Mouse (Mus musculus): Measurements from ENCODE around the gene Snrnp40. TPM values are rescaled to one million over a fixed set of nuclear protein-coding genes. Genes with fewer than 3 reads are reported as not detected.
A peak's percentile ranks its signal among the peaks of the same experiment; 100 is the strongest.

The Snrnp40 gene
- polyA plus RNA-seq, 1 experiment from 2014 or later = 94.6 TPM

DNA sequence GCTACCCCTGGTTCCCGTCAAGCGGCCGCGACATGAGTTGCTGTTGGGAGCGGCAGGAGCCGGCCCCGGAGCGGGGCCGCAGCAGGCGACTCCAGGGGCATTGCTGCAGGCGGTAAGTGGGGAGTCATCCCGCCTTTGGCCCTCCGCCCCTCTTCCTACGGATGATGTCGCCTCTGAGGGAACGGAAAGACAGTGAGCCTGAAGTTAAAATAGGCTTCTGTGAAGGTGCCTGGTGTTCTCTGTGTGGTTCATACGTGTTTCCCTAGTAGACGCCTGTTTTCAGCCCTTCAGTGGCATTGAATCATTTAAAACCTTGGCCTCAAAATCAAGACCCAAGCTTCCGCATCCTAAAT is 282 bp downstream of the Snrnp40 start:
- peak overlapping the region; percentile 92 for H3K9ac ChIP-seq
- peak overlapping the region; percentile 85 for H3K27ac ChIP-seq
- DNase-seq (ENCODE audit: low spot score) (peak; percentile 27), ATAC-seq (ENCODE audit: low FRiP score) (no peak)
- H3K27me3 ChIP-seq (ENCODE audit: control insufficient read depth, insufficient read depth, low read length) = no peaks in the 10 kb centered on the region
- no peaks in the 10 kb centered on the region for H3K9me3 ChIP-seq (ENCODE audit: control insufficient read depth, low read length)
- peaks cover 34% of the 10 kb centered on the region for H3K36me3 ChIP-seq (replicated peaks; ENCODE audit: control insufficient read depth, insufficient read depth)
- H3K4me2 ChIP-seq (replicated peaks) = peak overlapping the region; percentile 89
- H3K4me1 ChIP-seq (replicated peaks; ENCODE audit: control insufficient read depth, insufficient read depth, low read length) = peaks cover 16% of the 10 kb centered on the region
- under 1% methylated on average over 19 of the region's 19 CpGs for WGBS
- peak overlapping the region; percentile 93 for H3K4me3 ChIP-seq (replicated peaks; ENCODE audit: low read length)

DNA sequence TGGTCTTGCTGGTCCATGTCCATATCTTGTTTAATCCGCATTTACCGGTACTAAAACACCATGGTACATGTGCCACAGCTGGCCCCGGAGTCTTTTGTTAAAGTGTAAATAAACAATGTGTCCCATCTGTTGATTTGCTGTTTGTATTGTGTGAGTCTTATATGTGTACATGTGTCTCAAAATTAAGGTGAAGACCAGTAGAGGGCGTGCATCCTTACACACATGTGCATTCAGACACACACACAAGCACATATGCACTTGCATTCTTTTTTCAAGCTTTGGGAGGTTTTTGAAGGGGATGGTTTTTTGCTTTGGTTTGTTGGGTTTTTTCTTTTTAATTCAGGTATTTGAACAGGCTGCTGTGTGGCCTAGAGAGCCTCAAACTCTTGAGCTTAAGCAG is 16.7 kb downstream of the Snrnp40 start:
- H3K27me3 ChIP-seq (ENCODE audit: control insufficient read depth, insufficient read depth, low read length) = no peaks in the 10 kb centered on the region
- no peak overlapping the region for H3K9ac ChIP-seq
- peaks cover 86% of the 10 kb centered on the region for H3K36me3 ChIP-seq (replicated peaks; ENCODE audit: control insufficient read depth, insufficient read depth)
- no peak overlapping the region for H3K4me3 ChIP-seq (replicated peaks; ENCODE audit: low read length)
- no peaks in the 10 kb centered on the region for H3K4me1 ChIP-seq (replicated peaks; ENCODE audit: control insufficient read depth, insufficient read depth, low read length)
- WGBS = 84% methylated on average over 4 of the region's 4 CpGs
- no peak for ATAC-seq (ENCODE audit: low FRiP score)
- H3K9me3 ChIP-seq (ENCODE audit: control insufficient read depth, low read length) = no peaks in the 10 kb centered on the region
- no peak overlapping the region for H3K27ac ChIP-seq
- no peak for DNase-seq (ENCODE audit: low spot score)
- no peak overlapping the region for H3K4me2 ChIP-seq (replicated peaks)

DNA sequence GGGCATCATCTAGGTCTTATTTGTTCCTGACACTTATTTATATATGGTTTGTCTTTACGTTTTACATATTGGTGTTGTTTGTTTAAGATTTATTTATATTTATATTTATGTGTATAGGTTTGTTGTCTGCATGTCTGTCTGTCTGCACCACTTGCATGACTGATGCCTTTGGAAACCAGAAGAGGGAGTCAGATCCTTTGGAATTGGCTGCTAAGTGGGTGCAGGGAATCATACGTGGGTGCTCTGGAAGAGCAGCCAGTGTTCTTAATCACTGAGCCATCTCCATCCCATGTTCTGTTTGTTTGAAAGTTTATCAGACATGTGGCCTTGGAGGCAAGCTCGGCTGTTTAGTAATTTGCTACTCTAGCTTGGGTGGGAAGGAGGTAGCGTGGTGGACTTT is 17.6 kb downstream of the Snrnp40 start:
- 85% methylated on average over 4 of the region's 4 CpGs for whole genome bisulfite sequencing
- Histone ChIP-seq H3K9ac (no peak overlapping the region), H3K4me3 (replicated peaks; ENCODE audit: low read length) (no peak overlapping the region), H3K4me1 (replicated peaks; ENCODE audit: control insufficient read depth, insufficient read depth, low read length) (no peaks in the 10 kb centered on the region), H3K4me2 (replicated peaks) (no peak overlapping the region), H3K9me3 (ENCODE audit: control insufficient read depth, low read length) (no peaks in the 10 kb centered on the region), H3K36me3 (replicated peaks; ENCODE audit: control insufficient read depth, insufficient read depth) (peaks cover 89% of the 10 kb centered on the region), H3K27ac (no peak overlapping the region), H3K27me3 (ENCODE audit: control insufficient read depth, insufficient read depth, low read length) (no peaks in the 10 kb centered on the region)
- ATAC-seq (ENCODE audit: low FRiP score) (no peak), DNase-seq (ENCODE audit: low spot score) (no peak)

DNA sequence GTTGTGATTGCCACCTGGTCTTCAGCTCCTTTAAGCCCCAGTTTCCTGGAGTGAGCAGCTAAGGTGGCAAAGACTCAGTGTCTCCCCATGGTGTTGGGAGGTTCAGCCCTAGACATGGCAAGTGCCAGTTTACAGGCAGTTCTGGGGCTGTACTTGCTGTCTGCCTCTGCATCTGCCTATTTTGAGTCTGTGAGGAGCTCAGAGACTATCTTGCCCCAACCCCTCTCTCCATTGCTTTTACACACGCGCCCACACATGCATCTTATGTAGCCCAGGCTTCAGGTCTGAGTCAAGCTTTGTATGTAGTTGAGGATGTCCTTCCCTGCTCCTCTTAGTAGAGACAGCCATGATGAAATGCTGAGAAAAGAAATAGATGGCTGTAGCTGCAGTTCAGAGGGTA is 19.2 kb downstream of the Snrnp40 start:
- 100% methylated on average over 2 of the region's 2 CpGs for WGBS

DNA sequence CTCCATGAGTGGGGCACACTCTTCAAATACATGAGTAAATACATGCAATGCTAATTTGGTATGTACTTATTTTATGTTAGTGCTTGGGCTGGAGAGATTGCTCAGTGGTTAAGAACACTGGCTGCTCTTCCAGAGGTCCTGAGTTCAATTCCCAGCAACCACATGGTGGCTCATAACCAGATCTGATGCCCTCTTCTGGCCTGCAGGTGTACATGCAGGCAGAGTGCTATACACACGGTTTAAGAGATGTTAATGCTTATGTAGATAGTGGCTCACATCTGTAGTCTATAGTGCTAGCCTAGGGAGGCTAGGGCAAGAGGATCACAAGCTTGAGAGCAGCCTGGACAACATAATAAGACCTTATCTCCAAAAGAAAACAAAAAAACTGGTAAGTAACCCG is 20.5 kb downstream of the Snrnp40 start:
- no peak for ATAC-seq (ENCODE audit: low FRiP score)
- no peaks in the 10 kb centered on the region for H3K27me3 ChIP-seq (ENCODE audit: control insufficient read depth, insufficient read depth, low read length)
- H3K27ac ChIP-seq = no peak overlapping the region
- H3K4me2 ChIP-seq (replicated peaks) = no peak overlapping the region
- 91% methylated on average over 2 of the region's 2 CpGs for WGBS
- DNase-seq (ENCODE audit: low spot score) = no peak
- H3K9me3 ChIP-seq (ENCODE audit: control insufficient read depth, low read length) = no peaks in the 10 kb centered on the region
- H3K9ac ChIP-seq = no peak overlapping the region
- H3K36me3 ChIP-seq (replicated peaks; ENCODE audit: control insufficient read depth, insufficient read depth) = peaks cover 88% of the 10 kb centered on the region
- no peaks in the 10 kb centered on the region for H3K4me1 ChIP-seq (replicated peaks; ENCODE audit: control insufficient read depth, insufficient read depth, low read length)
- no peak overlapping the region for H3K4me3 ChIP-seq (replicated peaks; ENCODE audit: low read length)

More for the DNA sequence above, 19.2 kb downstream of the Snrnp40 start:
- ATAC-seq (ENCODE audit: low FRiP score) = no peak
- Histone ChIP-seq H3K4me3 (replicated peaks; ENCODE audit: low read length) (no peak overlapping the region), H3K9ac (no peak overlapping the region), H3K27ac (no peak overlapping the region), H3K36me3 (replicated peaks; ENCODE audit: control insufficient read depth, insufficient read depth) (peaks cover 88% of the 10 kb centered on the region), H3K9me3 (ENCODE audit: control insufficient read depth, low read length) (no peaks in the 10 kb centered on the region), H3K4me1 (replicated peaks; ENCODE audit: control insufficient read depth, insufficient read depth, low read length) (no peaks in the 10 kb centered on the region), H3K4me2 (replicated peaks) (no peak overlapping the region), H3K27me3 (ENCODE audit: control insufficient read depth, insufficient read depth, low read length) (no peaks in the 10 kb centered on the region)
- DNase-seq (ENCODE audit: low spot score) = no peak

DNA sequence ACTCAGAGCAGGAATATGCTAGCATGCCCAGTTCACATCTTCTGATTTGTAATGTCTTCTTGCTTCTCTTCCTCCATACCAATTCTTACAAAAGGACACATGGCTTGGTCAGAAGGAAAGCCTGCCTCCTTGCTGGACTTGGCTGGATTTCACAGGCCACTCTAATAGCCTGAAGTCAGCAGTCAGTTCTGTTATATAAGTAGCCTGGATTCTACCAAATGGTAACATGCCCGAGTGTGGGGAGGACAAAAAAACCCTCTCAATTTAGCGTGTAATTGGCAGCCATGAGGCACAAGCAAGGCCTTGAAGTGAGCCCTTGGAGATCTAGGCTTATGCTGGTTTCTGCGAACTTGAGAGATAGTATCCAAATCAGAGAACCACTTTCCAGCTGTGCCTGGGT is 27.3 kb downstream of the Snrnp40 start:
- Histone ChIP-seq H3K9ac (no peak overlapping the region), H3K27me3 (ENCODE audit: control insufficient read depth, insufficient read depth, low read length) (no peaks in the 10 kb centered on the region), H3K4me3 (replicated peaks; ENCODE audit: low read length) (no peak overlapping the region), H3K36me3 (replicated peaks; ENCODE audit: control insufficient read depth, insufficient read depth) (peaks cover 81% of the 10 kb centered on the region), H3K9me3 (ENCODE audit: control insufficient read depth, low read length) (no peaks in the 10 kb centered on the region), H3K27ac (no peak overlapping the region), H3K4me1 (replicated peaks; ENCODE audit: control insufficient read depth, insufficient read depth, low read length) (no peaks in the 10 kb centered on the region), H3K4me2 (replicated peaks) (no peak overlapping the region)
- WGBS = 67% methylated on average over 3 of the region's 3 CpGs
- DNase-seq (ENCODE audit: low spot score) = no peak
- ATAC-seq (ENCODE audit: low FRiP score) = no peak

DNA sequence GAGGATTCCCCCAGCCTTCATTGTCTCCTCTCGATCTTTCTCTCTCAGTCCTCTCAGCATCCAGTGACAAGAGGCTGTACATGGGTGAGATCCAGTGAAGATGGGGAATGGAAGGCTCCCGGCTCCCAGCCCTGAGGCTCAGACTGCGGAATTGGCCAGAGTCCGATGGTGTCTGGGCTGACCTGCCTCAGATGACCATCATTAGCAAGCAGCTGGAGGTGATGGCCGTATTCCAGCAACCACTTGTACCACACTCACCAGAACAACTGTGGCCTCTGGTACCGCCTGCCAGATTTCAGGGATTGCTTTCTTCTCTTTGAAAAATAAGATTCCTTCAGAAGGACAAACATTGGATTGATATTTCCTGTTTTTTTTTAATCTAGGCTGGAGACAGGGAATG is 29.6 kb downstream of the Snrnp40 start:
- DNase-seq (ENCODE audit: low spot score) (no peak), ATAC-seq (ENCODE audit: low FRiP score) (no peak)
- Histone ChIP-seq H3K27me3 (ENCODE audit: control insufficient read depth, insufficient read depth, low read length) (no peaks in the 10 kb centered on the region), H3K9me3 (ENCODE audit: control insufficient read depth, low read length) (no peaks in the 10 kb centered on the region), H3K4me3 (replicated peaks; ENCODE audit: low read length) (no peak overlapping the region), H3K36me3 (replicated peaks; ENCODE audit: control insufficient read depth, insufficient read depth) (peaks cover 59% of the 10 kb centered on the region), H3K4me2 (replicated peaks) (no peak overlapping the region), H3K27ac (no peak overlapping the region), H3K4me1 (replicated peaks; ENCODE audit: control insufficient read depth, insufficient read depth, low read length) (no peaks in the 10 kb centered on the region; the same call in 1 of the 2 replicates), H3K9ac (no peak overlapping the region)
- WGBS = 64% methylated on average over 6 of the region's 6 CpGs

DNA sequence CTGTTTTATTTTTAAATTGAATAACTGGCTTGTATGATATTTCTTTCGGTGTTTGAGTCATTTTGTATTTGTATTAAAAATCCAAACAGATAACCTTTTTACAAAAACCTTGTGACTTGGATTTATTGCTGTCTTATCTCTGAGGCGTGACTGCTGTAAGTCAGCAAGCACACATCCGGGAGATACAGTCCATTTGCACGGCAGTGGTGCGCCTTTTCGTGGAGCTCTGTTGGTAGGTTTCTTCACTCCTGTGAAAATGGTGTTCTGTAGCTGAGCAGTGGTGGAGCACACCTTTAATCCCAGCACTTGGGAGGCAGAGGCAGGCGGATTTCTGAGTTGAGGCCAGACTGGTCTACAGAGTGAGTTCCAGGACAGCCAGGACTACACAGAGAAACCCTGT is 30.0 kb downstream of the Snrnp40 start:
- DNase-seq (ENCODE audit: low spot score) (no peak), ATAC-seq (ENCODE audit: low FRiP score) (no peak)
- no peak overlapping the region for H3K9ac ChIP-seq
- 93% methylated on average over 7 of the region's 7 CpGs for WGBS
- no peaks in the 10 kb centered on the region; the same call in 1 of the 2 replicates for H3K4me1 ChIP-seq (replicated peaks; ENCODE audit: control insufficient read depth, insufficient read depth, low read length)
- H3K27me3 ChIP-seq (ENCODE audit: control insufficient read depth, insufficient read depth, low read length) = no peaks in the 10 kb centered on the region
- H3K4me3 ChIP-seq (replicated peaks; ENCODE audit: low read length) = no peak overlapping the region
- peaks cover 55% of the 10 kb centered on the region for H3K36me3 ChIP-seq (replicated peaks; ENCODE audit: control insufficient read depth, insufficient read depth)
- H3K4me2 ChIP-seq (replicated peaks) = no peak overlapping the region
- H3K27ac ChIP-seq = no peak overlapping the region
- no peaks in the 10 kb centered on the region for H3K9me3 ChIP-seq (ENCODE audit: control insufficient read depth, low read length)

DNA sequence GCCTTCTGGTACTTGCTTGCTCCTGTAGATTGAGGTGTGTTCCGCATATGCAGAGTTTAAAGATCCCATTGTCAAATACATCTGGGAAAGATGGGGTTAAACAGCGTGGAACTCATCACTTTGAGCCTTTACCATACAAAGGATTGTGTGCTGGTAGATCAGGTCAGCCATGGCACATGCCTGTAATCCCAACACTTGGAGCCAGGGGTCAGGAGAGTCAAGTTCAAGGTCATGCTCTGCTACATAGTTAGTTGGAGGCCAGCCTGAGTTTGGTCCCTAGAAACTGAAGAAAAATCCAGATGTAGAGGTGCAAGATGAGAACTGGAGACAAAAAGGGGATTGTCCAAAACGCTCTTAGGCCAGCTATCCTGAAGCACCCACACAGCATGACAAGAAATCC is 31.3 kb downstream of the Snrnp40 start:
- no peak for ATAC-seq (ENCODE audit: low FRiP score)

More for the DNA sequence above, 31.3 kb downstream of the Snrnp40 start:
- H3K9ac ChIP-seq = no peak overlapping the region
- H3K36me3 ChIP-seq (replicated peaks; ENCODE audit: control insufficient read depth, insufficient read depth) = peaks cover 43% of the 10 kb centered on the region
- H3K9me3 ChIP-seq (ENCODE audit: control insufficient read depth, low read length) = no peaks in the 10 kb centered on the region
- H3K4me1 ChIP-seq (replicated peaks; ENCODE audit: control insufficient read depth, insufficient read depth, low read length) = no peaks in the 10 kb centered on the region; the same call in 1 of the 2 replicates
- H3K27me3 ChIP-seq (ENCODE audit: control insufficient read depth, insufficient read depth, low read length) = no peaks in the 10 kb centered on the region
- DNase-seq (ENCODE audit: low spot score) = no peak
- no peak overlapping the region for H3K4me2 ChIP-seq (replicated peaks)
- WGBS = 61% methylated on average over 3 of the region's 3 CpGs
- no peak overlapping the region for H3K27ac ChIP-seq
- no peak overlapping the region for H3K4me3 ChIP-seq (replicated peaks; ENCODE audit: low read length)

All from hindbrain, embryonic 14.5 days (tissue).